Mouse (Mus musculus) gastrocnemius, postnatal 36 days (tissue): ENCODE measurements around the gene Gas2l2. TPM values are rescaled to one million over a fixed set of nuclear protein-coding genes. Genes with fewer than 3 reads are reported as not detected.

Experiments used
- DNase-seq, 2 experiments: peaks; one replicate each; pipeline ENCODE4 v3.0.0; 2022
- intact Hi-C: fragments of 180-260 bp; cut with DNase I; formaldehyde crosslinking; loops from one replicate; pipeline ENCODE4 v1.15.1; 2025
- long read RNA-seq, 2 experiments: library from polyadenylated mRNA; stranded (forward); transcript quantifications; one replicate each; pipeline ENCODE4 v2.0.0; 2021
- total RNA-seq, 2 experiments: library from RNA; stranded (reverse); gene quantifications; 2 replicates each; pipeline ENCODE4 v1.2.3; 2021

The Gas2l2 gene
- not detected for total RNA-seq
- long read RNA-seq, experiment 1: 0 reads
- long read RNA-seq, experiment 2: 0 reads

DNA sequence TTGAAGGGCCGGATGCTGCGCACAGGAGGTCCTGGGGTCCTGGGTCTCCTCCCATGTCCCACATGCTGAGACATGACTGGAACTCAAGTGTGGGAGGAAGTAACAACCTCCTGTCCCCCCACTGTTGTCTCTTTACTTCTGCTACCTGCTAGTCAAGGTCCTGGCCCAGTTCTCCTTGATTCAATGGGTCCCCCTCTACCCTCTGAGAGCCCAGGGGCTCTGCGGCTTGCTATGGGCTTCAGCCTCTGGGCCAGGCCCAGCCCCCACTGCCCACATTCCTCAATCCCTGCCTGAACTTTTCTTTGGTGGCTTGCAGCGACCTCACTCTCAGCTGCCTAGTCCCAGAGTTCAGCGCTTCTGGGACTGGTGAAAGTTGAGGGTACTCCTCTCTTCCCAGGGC, at the start of gene Gas2l2:
Gene Gas2l2 (minus strand): TSS at position 101 of the 400 bp plus-strand sequence.
- intact Hi-C loops: loop anchor here (10.0 kb wide), 1 partner anchor 375 kb away; no protein-coding TSS in a partner anchor
- no peak for DNase-seq

- intact Hi-C loops: loop anchor here (2.0 kb wide), 1 partner anchor 33 kb away; no protein-coding TSS in a partner anchor
- DNase-seq: no peak
Observed at GRCm38 (mm10) chr11:83473235-83474016, 44.2 kb upstream of the Gas2l2 start.

- intact Hi-C loops: loop anchor here (2.0 kb wide), 1 partner anchor 32 kb away; no protein-coding TSS in a partner anchor
- peak; percentile 97 to 98 for DNase-seq
Observed at GRCm38 (mm10) chr11:83472324-83473234, 43.3 kb upstream of the Gas2l2 start, which contains the start of gene Taf15. Gene Taf15 (plus strand): TSS chr11:83473086.

DNA sequence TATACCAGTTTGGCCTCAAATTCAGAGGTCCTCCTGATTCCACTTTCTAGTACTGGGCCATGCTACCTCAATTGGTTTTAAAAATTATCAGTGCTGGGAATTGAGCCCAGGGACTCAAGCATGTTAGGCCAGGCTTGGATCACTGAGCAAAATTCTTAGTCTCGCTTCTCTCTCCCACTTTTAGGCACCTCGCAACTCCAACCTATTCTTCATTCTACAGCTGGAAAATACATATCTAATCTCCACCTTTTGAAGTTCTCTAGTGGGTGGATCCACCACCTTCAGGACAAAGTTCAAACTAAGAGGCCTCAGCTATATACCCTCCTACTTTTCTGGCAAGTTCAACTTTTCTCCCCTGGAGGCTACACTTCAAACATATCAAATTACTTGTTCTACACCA, 42.5 kb upstream of the Gas2l2 start:
- intact Hi-C loops: loop anchor here (2.0 kb wide), 1 partner anchor 31 kb away; no protein-coding TSS in a partner anchor
- DNase-seq: no peak

DNA sequence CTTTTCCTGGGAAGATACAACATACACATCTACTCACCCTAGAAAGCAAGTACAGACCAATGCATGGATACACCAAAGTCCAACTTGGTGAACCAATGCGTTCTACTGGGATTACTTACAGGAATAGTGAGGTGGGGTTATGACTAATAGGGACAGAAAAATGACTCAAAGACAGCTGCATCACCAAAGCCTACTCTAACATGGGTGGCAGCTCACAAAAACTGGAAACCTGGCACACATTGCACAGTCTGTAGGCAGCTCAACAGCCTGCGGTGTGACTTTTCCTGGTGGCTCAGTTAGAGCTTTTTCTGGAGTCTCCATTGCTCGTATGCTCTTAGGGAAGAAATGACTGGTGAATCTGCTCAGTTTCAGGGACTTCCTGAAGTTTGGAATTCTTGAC, 39.5 kb upstream of the Gas2l2 start:
- DNase-seq: no peak
- intact Hi-C loops: no loop called here

DNA sequence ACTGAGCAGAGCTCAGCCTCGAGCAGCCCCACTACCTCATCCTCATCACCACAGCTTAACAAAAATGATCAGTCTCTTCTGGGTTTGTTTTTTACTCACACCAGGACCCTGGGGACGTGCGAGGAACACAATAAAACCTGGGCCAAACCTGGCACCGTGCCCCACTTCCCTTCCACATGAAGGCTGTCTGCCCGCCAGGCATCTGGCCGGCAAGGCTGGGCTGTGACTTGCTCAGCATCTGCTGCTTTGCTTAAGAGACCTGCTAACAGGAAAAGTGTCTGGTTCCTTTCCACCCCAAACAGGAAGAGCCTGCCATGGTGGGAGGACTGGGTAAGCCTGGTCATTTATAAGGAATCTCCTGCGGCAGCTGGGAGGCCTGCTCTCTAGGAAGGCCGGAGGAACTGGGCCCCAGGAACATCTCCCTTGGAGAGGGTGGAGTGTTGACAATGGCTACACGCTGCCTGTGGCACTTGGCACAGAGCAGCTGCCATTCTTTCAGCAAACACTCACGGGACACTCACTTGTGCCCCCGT, 37.9 kb upstream of the Gas2l2 start:
- intact Hi-C loops: no loop called here
- peak; percentile 68 to 80 for DNase-seq

GRCm38 (mm10) chr11:83465976-83466375, 36.7 kb upstream of the Gas2l2 start:
- intact Hi-C loops: no loop called here
- DNase-seq: no peak

DNA sequence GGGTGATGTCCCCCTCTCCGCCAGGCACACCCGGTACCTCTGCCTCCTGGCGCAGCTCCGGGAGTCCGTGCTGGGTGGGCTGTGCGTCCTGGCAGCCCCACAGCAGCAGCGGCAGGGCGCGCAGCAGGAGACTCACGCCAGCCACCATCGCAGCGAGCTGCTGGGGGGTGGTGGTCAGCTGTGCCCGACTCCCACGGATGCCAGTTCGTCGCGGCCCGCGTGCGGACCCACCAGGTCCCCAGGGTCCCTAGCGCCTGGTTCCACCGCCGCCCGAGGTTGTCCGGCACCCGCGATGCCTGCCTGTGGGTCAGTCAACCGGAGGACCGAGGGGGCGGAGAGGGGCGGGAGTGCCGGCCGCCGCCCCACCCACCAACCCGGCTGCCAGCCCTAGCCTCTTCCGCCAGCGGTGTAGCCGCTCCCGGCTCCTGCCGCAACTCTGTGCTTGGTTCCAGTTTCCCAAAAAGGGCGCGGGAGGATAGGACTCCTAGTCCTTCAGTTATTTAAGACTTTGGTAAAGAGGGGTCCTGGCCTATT, 33.5 kb upstream of the Gas2l2 start, which contains the start of gene Mmp28:
Gene Mmp28 (minus strand): TSS at position 361 of the 534 bp plus-strand sequence.
- intact Hi-C loops: no loop called here
- peak in 1 of 2 experiments; percentile 44 for DNase-seq

DNA sequence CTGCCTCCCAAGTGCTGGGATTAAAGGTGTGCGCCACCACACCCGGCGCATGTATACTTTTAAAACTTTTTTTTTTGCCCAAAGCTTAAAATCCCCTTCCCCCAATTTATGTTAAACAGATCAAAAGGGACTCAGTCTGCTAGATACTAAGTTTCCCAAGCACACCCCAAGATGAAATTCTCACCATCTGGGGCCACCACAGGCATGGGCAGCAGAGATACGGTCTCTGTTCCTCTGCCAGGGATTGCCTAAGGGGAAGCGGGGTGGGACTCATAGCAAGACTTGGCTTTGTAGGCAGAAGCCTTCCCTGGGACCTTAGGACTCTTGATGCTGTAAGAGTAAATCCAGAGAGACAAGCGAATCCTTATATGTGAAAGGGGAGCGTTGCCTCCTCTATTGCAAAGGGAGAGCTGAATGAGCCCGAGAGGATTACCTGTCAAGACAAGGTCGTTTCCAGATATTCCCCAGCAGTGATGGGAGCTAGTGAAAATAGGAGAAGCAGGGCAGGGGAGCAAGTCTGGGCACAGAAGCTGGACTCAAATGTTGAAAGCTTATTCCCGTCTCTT, 32.3 kb upstream of the Gas2l2 start:
- intact Hi-C loops: no loop called here
- no peak for DNase-seq

DNA sequence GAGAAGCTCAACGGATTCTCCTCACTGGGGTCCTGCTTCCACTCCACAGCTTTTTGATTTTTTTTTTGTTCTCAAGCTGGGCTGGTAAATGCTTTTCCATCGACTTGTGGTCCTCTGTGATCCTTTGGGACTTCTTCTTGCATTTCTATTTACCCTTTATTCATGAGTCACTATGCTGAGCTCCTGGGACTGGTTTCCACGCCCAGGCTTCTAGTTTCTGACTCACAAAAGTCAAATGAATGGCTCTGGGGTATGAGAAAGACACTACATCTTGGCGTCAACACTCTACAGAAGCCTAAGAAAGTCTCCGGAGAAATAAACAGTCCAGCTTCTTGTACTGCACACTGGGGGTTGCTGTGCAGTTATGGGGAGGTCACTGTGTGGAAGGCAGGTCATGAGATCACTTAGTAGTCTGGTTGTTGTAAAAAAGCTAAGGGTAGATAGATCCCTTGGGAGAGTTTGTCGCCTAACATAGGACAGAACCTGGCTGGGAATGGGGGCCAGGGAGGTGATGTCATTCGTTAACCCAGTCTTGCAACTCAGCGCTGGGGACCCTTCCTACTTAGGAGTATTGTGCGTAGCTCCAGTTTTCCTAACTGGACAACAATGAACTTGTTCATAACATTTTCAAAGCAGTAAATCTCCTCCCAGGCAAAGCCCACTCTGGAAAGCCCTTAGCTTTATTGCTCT, 28.8 kb upstream of the Gas2l2 start:
- no peak for DNase-seq
- intact Hi-C loops: no loop called here

GRCm38 (mm10) chr11:83457257-83457656, 28.0 kb upstream of the Gas2l2 start:
- no peak for DNase-seq
- intact Hi-C loops: no loop called here

GRCm38 (mm10) chr11:83455608-83456007, 26.4 kb upstream of the Gas2l2 start:
- intact Hi-C loops: no loop called here
- no peak for DNase-seq

GRCm38 (mm10) chr11:83454548-83454947, 25.3 kb upstream of the Gas2l2 start:
- no peak for DNase-seq
- intact Hi-C loops: no loop called here

DNA sequence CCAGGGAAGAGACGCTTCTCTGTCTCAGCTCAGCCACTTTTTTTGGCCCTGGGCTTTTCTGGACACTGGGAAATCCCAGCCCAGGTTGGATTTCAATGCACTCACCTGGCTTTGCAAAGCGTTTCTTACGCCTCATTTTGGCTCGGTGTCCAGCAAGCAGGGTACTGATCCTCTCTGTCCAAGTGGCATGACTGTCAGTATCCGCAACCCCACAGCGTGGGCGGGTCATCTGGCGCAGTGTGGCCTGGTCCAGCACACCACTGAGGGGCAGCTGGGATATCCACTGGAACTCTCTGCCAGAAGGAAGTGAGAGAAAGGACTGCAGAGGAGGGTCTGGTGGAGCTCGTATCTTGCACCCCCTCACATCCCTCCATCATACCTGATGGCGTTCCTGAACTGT, 22.0 kb upstream of the Gas2l2 start:
- DNase-seq: no peak
- intact Hi-C loops: no loop called here

GRCm38 (mm10) chr11:83450550-83450949, 21.3 kb upstream of the Gas2l2 start:
- no peak for DNase-seq
- intact Hi-C loops: no loop called here

- intact Hi-C loops: no loop called here
- no peak for DNase-seq
Observed at GRCm38 (mm10) chr11:83449298-83449697, 20.0 kb upstream of the Gas2l2 start.

GRCm38 (mm10) chr11:83448927-83449236, 19.6 kb upstream of the Gas2l2 start:
- intact Hi-C loops: no loop called here
- DNase-seq: no peak

DNA sequence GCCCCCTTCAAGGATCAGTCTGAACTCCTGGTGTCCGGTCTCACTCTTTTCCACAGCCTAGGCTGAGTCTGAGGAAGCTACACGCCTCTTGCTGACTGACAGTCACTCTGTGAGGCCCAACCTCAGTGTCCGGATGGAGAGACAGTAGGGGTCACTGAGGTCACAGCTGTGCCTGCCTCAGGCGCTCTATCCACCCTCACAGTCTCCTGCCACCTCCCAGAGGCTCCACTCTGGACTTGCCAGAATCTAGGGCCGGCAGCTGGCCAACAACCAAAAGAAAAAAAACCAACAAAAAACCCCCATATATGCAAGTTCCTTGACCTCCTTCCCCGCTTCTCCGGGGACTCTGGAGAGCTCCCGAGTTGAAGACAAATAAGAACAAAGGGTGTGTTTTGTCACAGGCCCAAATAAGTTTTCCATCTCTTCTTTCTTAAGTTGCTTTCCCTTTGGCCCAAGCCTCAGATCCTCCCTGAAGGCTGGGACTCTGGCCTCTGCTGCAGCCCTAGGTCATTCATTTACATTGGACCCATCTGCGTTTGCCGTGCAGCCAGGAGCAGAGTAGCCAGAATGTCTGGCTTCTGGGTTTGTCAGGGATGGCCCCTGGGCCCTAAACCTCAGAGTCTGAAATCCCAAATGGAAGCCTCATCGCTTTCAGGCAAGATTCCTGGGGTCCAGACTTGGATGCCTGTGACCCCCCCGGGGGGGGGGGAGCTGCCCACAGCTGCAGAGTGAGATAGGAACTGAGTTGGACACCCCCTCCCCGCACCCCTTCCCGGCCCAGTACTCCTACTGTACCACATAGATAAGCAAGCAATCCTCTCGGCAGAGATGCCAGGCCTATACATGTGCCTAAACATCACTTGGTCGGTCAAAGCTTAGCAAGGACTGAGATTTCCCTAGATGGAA, 19.0 kb upstream of the Gas2l2 start:
- DNase-seq: no peak
- intact Hi-C loops: no loop called here

- intact Hi-C loops: no loop called here
- DNase-seq: no peak
Observed at GRCm38 (mm10) chr11:83447612-83448011, 18.4 kb upstream of the Gas2l2 start.
